Mouse (Mus musculus) lung, postnatal 36 days (tissue): ENCODE data around the gene Insl3.
"Not testable (repeated sequence)": the region's sequence is repeated elsewhere in the genome, so short reads cannot be mapped to it uniquely, and the experiment has no call there.

ENCODE experiments used
- DNase-seq: peaks from one replicate; pipeline ENCODE4 v3.0.0; 2022; ENCODE audit warnings: mixed read lengths

Insl3 gene

DNA sequence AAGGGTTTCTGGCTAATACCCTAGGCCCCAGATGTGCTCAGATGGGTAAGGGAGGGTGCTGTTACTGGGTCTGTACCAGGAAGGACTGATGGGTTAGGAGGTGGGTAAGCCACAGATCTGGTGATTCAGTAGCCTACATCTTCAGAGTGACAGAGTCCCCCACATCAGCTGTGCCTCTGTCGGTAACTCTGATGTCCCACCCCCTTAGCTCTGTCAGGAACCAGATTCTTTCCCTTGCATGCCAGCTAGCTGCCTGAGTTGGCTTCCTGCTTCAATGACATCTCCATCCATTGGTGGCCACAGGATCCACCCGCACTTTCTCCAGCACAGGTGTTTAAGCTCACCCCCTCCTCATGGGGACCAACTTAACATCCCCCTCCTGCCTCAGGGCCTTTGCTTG lies 22.6 kb downstream of the Insl3 start:
- DNase-seq, result no peak

DNA sequence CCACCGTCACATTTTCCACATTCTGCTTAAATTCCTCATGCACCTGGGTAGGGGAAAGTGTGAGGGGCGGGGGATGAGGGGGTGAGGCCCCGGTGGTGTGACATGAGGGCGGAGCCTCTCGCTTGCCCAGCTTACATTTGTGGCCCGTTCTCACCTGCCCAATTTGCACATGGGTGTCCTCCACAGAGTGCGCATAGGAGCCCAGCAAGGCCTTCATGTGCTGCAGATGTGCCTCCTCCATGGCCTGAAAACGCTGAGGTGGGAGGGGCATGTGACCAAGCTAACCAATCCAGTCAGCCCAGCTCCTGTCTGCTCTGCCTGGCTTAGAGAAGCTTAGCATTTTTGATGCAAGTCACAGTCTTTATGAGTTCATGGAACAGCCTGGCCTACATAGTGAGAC lies 26.5 kb downstream of the Insl3 start:
- DNase-seq, result no peak

DNA sequence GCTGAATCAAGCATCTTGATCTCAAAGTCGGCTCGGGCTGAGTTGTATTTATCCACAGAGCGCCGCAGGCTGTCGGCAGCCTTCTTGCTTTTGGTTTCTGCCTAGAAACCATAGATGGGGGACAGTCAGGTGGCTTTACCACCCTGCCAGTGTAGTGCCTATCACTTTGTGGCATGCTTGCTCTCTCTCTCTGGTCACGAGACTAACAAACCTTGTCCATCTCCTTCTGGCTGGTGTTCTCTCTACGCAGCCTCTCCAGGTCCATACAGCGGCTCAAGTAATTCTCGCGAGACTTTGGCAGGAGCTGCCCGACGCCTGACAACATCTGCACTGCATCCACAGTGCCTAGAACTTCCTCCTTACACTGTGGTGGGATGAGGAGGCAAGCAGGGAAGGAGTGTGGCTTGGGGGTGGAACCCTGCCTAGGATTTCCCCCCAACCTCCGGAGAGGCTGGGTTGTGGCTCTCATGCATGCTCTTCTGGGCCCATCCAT lies 27.6 kb downstream of the Insl3 start:
- no peak for DNase-seq

DNA sequence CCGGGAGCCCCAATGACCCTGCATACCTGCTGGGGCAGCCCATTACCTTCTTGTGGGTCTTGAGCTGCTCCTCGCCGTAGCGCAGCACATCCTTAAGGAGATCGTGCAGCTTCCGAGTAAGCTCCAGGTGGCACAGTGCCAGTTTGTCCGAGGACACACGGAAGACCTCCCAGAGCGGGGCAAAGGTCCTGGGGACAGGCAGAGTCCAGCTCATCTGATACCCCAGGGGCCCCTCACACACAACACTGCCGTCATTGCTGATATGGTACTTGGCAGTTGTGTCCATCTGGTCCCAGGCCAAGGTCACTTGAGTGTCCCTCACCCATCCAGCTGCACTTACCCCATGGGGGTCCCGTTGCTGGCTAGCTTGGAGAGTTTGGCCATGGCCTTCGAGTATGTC lies 28.1 kb downstream of the Insl3 start:
- no peak for DNase-seq

DNA sequence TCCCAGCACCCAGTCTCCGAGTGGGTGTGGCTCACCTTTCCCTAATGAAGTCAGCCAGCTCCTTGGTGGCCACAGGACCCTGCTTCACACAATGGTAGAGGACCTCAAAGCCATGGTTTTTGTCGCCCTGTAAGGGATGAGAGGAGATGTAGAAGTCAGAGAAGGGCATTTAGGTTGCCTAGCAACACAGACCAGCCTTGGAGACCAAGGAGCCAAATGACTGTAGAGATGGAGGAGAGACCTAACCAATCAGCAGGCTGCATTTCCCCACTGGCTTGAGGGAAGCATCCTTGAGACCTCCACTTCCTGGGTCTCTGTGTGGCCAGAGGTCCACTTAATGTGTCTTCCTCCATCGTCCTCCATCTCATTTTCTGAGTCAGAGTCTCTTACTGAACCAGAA lies 29.2 kb downstream of the Insl3 start:
- no peak for DNase-seq

DNA sequence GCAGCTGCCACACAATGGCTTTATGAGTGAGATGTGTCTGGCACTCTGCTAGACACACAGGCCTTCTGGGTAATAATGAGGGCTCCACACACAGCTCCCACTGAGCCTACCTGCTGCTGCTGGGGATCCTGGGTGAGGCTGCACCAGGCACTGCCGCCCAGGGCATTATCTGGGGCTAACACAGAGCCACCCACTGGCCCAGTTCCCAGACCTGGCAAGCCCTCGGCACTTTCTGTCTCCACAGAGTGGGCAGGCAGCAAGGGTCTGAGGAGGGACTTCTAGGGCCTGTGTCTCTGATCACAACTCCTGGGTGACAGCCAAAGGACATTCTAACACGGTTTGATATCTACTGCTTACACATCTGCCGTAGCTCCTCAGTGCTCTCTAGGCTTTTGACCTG lies 30.2 kb downstream of the Insl3 start:
- no peak for DNase-seq

DNA sequence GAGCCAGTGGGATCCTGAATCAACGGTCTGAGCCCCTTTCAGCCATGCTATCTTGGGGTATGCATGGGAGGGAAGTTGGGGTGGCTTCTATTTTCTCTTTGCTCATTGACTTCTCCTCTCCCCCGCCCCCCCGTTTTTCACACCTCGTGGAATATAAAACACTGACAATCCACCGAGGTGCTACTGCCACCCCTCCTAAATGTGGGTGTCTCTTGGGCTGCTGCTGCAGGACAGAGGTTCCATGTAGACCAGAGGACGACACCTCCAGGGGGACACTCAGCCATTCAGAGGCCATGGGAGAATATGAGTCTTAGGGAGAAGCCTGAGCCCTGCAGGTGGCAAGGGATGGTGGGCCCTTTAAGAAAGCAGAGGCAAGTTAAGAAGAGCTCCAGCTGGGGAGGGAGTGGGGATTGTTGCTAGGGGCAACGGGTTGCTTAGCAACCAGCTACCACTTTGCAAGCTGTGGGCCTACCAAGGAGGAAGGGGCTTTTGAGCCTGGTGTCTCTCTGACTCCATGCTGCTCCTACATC lies 31.0 kb downstream of the Insl3 start:
- DNase-seq, result no peak

DNA sequence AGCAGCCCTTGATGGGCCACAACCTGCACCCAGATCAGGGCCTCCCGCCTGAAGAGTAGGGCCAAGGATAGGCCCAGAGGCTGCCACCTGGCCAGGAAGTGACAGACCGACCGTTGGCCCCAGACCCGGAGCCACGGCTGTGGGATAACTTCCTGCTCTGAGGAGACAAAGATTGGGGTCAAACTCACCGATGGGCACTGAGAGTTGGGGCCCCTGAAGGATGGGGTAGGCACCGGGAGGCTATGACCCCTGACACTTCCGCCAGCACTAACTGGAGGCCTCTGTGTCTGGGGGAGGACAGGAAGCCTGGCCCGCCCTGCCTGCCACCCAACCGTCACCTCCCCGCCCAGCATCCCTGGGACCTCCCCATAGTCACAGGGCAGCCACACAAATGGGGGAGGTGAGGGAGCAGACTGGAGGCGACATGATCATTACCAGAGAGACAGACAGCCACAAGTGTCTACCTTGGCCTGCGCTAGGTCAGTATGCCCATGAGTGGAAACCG lies 34.1 kb downstream of the Insl3 start:
- DNase-seq, result peak; percentile 47

DNA sequence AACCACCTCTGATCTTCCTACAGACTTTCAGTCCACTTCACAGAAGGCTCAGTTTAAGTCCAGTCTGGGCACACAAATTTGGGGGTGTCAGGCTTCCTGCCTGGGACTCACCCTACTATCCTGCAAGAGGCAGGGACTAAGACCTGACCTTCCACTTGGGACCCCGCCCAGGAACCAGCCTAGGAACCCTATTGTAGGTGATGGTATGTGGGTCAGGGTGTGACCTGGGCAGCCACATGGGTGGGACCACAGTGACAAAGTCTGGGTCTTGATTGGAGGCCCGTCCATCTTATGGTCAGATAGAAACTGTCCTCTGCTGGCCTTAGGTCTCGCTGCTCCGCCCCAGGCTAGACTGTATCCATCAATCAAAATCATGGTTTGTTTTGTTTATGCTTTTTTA lies 35.4 kb downstream of the Insl3 start:
- DNase-seq, result no peak

DNA sequence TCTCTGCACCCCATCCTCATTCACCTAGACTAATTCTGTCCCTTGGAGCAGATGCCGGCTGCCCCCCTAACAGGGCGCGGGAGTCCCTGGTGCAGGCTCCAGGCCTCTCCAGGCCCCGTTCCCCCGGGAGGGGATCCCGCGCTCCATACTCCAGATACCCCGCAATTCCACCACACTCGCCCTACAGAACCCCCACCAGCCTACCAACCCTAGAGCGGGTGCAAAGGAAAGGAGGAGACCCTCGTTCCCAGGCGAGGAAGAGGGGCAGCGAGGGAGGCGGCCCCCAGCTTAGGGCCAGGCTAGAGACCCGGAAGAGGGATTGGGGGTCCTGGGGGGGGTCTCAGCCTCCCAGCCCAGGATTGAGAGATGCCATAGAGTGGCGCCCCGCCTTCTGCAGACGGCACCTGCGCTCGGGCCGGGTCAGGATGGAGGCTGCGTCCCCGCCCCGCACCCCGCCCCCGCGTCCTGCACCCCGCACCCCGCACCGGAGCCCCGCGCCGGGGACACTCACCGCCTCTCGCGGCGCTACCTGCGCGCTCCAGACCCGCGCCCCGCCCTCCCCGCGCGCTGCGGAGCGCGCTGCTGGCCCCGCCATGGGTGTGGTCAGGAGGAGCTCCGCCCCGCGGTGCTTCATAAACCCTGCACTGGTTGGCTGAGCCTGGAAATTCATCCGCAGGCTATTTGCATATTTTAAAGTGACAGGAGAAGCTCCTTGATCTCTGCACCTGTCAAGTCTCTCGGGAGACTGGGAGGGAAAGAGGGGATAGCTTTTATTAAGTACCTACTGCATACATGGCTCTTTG lies 36.3 kb downstream of the Insl3 start, which contains the start of gene Fcho1:
Fcho1 (minus strand) TSS at position 595 of the 803 bp plus-strand sequence.
- peak; percentile 88 for DNase-seq

DNA sequence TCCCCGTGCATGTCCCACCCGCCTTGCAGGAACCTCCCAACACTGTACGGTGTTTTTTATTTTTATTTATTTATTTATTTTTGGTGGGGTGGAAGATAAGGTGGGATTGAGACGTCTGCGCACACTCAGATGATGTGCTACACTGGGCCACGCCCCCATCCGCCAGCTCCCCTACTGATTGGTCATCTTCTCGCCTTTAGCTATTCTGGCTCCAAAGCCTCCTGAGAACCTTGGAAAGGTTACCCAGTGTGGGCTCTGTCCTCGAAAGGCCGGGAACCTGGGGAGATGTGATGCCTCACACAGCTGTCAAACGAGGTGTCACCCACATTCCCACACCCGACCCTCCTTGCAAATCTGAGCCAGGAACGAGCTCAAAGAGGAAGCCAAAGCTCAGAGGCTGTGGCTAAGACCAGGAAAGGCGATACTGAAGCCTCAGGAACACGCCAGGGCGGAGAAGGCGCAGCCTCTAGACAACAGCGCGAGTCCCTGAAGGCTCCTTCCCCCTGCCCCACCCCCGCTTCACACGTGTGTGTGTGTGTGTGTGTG lies 39.3 kb downstream of the Insl3 start:
- peak; percentile 21 for DNase-seq

DNA sequence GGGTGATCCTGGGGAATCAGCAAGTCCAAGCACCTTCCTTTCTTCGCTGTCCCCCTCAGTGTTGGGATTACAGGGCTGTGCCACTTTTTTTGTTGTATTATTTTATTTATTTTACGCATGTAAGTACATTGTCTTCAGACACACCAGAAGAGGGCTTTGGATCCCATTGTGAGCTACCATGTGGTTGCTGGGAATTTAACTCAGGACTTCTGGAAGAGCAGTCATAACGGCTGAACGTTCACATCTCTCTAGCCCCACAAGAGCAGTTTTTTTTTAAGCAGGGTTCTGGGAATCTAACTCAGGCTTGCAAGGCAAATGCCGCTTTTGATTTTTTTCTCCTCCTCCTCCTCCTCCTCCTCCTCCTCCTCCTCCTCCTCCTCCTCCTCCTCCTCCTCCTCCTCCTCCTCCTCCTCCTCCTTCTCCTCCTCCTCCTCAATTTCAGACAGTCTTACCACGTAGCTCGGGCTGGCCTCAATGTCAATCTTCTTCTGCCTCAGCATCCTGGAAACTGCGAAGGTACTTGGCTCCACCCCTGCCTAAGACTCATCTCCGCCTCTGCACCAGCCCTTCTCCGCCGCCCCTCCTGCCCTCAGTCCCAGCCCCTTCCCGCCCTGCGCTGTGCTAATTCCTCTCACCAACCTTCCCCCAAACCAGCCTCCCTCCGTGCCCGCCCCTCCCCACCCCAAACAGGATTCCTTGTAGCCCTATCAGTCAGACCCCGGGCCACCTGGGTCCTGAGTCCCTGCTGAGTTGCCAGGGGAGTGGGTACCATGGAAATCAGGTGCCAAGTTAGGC lies 40.0 kb downstream of the Insl3 start:
- no peak for DNase-seq

DNA sequence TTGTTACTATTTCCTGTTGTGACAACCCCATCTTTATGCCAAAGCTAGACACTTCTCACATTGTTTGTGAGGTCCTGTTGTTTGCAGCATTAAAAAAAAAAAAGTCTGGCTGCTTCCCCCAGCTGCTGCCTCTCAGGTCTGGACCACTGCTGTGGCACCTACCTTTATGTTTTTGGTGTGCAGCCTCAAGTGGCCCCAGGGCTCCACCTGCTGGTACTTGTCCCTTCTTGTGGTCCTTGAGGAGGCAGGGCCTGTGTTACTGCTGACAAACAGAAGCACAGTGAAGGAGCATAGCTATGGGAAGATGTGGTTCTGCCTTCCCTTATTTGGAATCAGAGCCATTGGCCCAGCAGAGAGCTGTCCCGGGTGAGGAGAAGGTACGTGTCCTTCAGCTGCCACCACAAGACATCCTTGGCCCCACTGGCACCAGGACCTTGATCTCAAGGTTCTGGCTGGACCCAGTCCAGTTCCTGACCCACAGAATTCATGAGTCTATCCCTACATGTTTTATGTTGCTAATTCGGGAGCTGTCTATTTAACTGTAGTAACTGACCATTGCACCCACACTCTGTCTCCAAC lies 42.7 kb downstream of the Insl3 start:
- peak; percentile 82 for DNase-seq

DNA sequence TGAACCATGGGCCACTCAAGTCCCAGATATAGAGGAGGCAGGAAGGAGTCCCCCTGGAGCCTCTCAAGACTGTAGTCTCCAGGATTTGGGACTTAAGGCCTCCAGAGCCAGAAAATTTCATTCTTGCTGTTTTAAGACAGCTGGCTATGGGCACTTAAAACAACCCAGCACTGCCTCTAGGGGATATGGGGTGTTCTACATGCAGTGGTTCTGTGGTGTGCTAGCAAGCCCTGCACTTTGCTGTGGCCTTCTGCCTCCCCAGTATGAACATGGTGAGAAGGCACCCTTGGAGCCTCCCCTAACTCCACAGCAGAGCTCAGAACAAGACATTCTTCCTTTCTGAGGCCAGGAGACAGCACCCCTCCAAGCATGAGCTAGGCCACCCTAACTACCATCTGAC lies 49.3 kb downstream of the Insl3 start:
- not testable (repeated sequence) for DNase-seq
